Mouse (Mus musculus) embryonic facial prominence, embryonic 12.5 days (tissue): ENCODE data around the gene Cmklr1. TPM values are rescaled to one million over a fixed set of nuclear protein-coding genes. Genes with fewer than 3 reads are reported as not detected.
"Not testable (repeated sequence)": the region's sequence is repeated elsewhere in the genome, so short reads cannot be mapped to it uniquely, and the experiment has no call there.

Experiments
- ATAC-seq: fragments of 200-750 bp; cut with Nextera tagmentation; 2 replicates; pipeline ENCODE4 v1.8.0; 2017; ENCODE audit not compliant: insufficient number of reproducible peaks, insufficient read depth, low FRiP score, low TSS enrichment
- H3K27ac ChIP-seq: fragments of 300-500 bp; sonication (generic); 2 replicates; pipeline ENCODE4 v1.5.1; 2016; ENCODE audit warnings: mild to moderate bottlenecking
- H3K27me3 ChIP-seq: fragments of 300-500 bp; sonication (generic); 2 replicates; pipeline ENCODE4 v1.6.1; 2016; ENCODE audit warnings: mild to moderate bottlenecking, moderate library complexity
- H3K36me3 ChIP-seq: fragments of 300-500 bp; sonication (generic); 2 replicates; pipeline ENCODE4 v1.6.1; 2016; ENCODE audit warnings: mild to moderate bottlenecking
- H3K4me1 ChIP-seq: fragments of 300-500 bp; sonication (generic); 2 replicates; pipeline ENCODE4 v1.6.1; 2016
- H3K4me2 ChIP-seq: fragments of 300-500 bp; sonication (generic); replicated peaks from 2 replicates; pipeline ENCODE4 v1.6.1; 2016; ENCODE audit warnings: mild to moderate bottlenecking, moderate library complexity
- H3K4me3 ChIP-seq: fragments of 300-500 bp; sonication (generic); 2 replicates; pipeline ENCODE4 v1.5.1; 2016; ENCODE audit warnings: mild to moderate bottlenecking
- H3K9ac ChIP-seq: fragments of 300-500 bp; sonication (generic); 2 replicates; pipeline ENCODE4 v1.6.1; 2016; ENCODE audit warnings: mild to moderate bottlenecking, moderate library complexity
- H3K9me3 ChIP-seq: fragments of 300-500 bp; sonication (generic); 2 replicates; pipeline ENCODE4 v1.6.1; 2016; ENCODE audit warnings: mild to moderate bottlenecking, moderate library complexity
- WGBS: fragments of 180-500 bp; shearing (Covaris S2); methylation state at CpG from one replicate; pipeline ENCODE4 v1.1.7; 2016; 5-methylcytosine and 5-hydroxymethylcytosine counted together
- polyA plus RNA-seq: library from polyadenylated mRNA; unstranded; fragments of >200 nt; fragmentation: Nextera tagmentation; extraction: Ambion mirVana; gene quantifications from 2 replicates; pipeline ENCODE4 v1.2.1, GENCODE M21; 2016

The Cmklr1 gene
- polyA plus RNA-seq, 1 experiment from 2014 or later, result 2.1 TPM

DNA sequence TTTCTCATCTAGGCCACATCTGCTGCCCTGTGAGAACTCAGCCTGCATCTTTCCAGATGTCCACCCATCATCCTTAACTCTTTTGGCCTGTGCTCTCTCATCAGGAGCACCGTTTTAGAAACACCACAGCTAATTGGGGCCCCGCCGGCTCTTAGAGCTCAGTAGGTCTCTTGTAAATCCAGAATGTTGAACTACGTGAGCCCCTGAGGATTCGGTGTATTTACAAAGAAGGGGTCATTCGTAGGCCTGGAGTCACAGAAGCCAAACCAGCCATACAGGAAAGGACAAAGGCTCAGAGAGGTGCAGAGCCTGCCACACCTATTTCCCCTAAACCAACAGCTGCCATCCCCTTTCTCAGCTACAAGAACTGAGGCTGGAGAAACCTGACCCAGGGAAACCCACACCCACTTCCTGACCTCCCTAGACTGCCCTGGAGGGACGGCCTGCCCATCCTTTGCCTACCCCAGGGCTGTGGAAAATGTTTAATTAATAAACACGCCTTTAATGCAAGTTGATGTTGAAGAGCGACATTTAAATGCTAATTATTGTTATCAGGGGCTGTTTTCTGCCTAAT is 53.4 kb downstream of the Cmklr1 start:
- no peak overlapping the region for H3K4me2 ChIP-seq
- peaks cover 17% of the 10 kb centered on the region for H3K4me1 ChIP-seq
- no peak overlapping the region for H3K4me3 ChIP-seq
- 64% methylated on average over 9 of the region's 9 CpGs for WGBS
- H3K27ac ChIP-seq, result no peak overlapping the region
- no peak overlapping the region for H3K9ac ChIP-seq
- ATAC-seq, result no peak
- no peaks in the 10 kb centered on the region for H3K27me3 ChIP-seq
- no peaks in the 10 kb centered on the region for H3K36me3 ChIP-seq
- H3K9me3 ChIP-seq, result no peaks in the 10 kb centered on the region

- H3K36me3 ChIP-seq, result no peaks in the 10 kb centered on the region
- H3K4me1 ChIP-seq, result peaks cover 17% of the 10 kb centered on the region
- no peak overlapping the region for H3K9ac ChIP-seq
- 76% methylated on average over 9 of the region's 9 CpGs for WGBS
- no peaks in the 10 kb centered on the region for H3K9me3 ChIP-seq
- no peak overlapping the region for H3K27ac ChIP-seq
- H3K27me3 ChIP-seq, result no peaks in the 10 kb centered on the region
- no peak overlapping the region for H3K4me2 ChIP-seq
- ATAC-seq, result no peak
- H3K4me3 ChIP-seq, result no peak overlapping the region
Measured at GRCm38 (mm10) chr5:113596252-113596651, 54.0 kb downstream of the Cmklr1 start.

GRCm38 (mm10) chr5:113593911-113594705 is 56.1 kb downstream of the Cmklr1 start:
- Histone ChIP-seq H3K4me1 (peaks cover 19% of the 10 kb centered on the region), H3K9ac (no peak overlapping the region), H3K27me3 (no peaks in the 10 kb centered on the region), H3K4me3 (no peak overlapping the region), H3K4me2 (no peak overlapping the region), H3K9me3 (no peaks in the 10 kb centered on the region), H3K36me3 (no peaks in the 10 kb centered on the region), H3K27ac (no peak overlapping the region)
- ATAC-seq, result no peak
- WGBS, result 85% methylated on average over 6 of the region's 6 CpGs

- Histone ChIP-seq H3K4me3 (no peak overlapping the region), H3K27me3 (no peaks in the 10 kb centered on the region), H3K9ac (no peak overlapping the region), H3K4me1 (peaks cover 29% of the 10 kb centered on the region), H3K9me3 (no peaks in the 10 kb centered on the region), H3K27ac (peak overlapping the region; percentile 37), H3K4me2 (no peak overlapping the region), H3K36me3 (no peaks in the 10 kb centered on the region)
- WGBS, result 11% methylated on average over 6 of the region's 6 CpGs
- peak; percentile 22; the same call in 1 of the 2 replicates for ATAC-seq
Measured at GRCm38 (mm10) chr5:113591751-113592230, 58.4 kb downstream of the Cmklr1 start.

DNA sequence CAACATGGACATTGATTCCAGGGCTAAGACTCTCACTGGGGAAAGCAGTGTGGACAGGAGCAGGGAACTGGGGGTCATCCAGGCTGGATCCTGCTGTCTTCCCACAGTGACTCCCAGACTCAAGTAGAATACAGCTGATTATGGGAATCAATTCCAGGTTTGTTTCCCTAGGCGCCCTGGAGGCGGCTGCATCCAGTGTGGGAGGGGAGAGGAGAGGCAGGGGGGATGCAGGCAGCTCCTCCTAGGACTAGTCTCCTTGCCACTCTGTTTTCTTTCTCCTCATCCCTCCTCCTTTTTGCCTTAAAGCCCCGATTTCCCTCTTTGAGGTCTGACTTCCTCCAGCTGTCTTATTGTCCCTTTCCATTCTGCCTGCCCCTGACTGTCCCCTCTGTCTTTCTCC is 59.1 kb downstream of the Cmklr1 start:
- 6% methylated on average over 3 of the region's 3 CpGs for WGBS
- ATAC-seq, result no peak

DNA sequence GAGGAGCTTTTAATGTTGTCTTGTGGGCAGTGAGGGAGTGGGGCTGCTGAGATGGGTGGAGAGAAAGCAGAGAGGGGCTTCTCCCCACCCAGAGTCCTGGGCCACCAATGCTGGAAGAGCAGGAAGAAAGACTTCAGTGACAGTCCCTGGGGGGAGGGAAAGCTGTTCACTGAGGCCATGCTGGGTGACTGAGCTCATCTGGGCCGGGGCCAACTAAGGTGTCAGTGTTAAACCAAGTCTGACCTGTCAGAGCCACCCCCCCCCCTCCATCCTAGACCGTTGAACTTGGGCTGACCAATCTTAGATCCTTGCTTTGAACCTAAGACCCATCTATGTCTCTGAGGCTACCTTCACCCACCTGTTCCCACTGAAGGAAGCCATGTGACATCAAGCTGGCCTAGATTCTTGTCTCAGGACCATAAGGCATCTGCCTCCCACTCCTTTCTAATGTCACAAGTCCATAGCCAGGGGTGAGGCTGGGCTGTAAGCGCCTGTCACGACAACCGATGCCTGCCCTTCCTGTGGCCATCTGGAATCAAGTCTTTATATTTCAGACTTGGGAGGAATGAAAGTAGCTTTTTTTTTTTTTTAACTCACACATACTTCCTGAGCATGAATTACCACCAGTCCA is 60.1 kb downstream of the Cmklr1 start:
- Histone ChIP-seq H3K27ac (no peak overlapping the region), H3K36me3 (no peaks in the 10 kb centered on the region), H3K9me3 (no peaks in the 10 kb centered on the region), H3K4me1 (peaks cover 29% of the 10 kb centered on the region), H3K4me2 (no peak overlapping the region), H3K27me3 (no peaks in the 10 kb centered on the region), H3K9ac (no peak overlapping the region), H3K4me3 (no peak overlapping the region)
- no peak for ATAC-seq
- WGBS, result 60% methylated on average over 5 of the region's 5 CpGs

More for the DNA sequence above, 59.1 kb downstream of the Cmklr1 start:
- Histone ChIP-seq H3K9ac (no peak overlapping the region), H3K4me3 (no peak overlapping the region), H3K27me3 (no peaks in the 10 kb centered on the region), H3K9me3 (no peaks in the 10 kb centered on the region), H3K36me3 (no peaks in the 10 kb centered on the region), H3K27ac (peak overlapping the region; percentile 37), H3K4me2 (no peak overlapping the region), H3K4me1 (peaks cover 29% of the 10 kb centered on the region)

- H3K27ac ChIP-seq, H3K9ac ChIP-seq, H3K27me3 ChIP-seq, H3K4me2 ChIP-seq, H3K36me3 ChIP-seq, ATAC-seq, H3K4me3 ChIP-seq, H3K9me3 ChIP-seq: not testable (repeated sequence)
- H3K4me1 ChIP-seq, result peaks cover 23% of the 10 kb centered on the region
- WGBS, result 48% methylated on average over 5 of the region's 5 CpGs
Measured at GRCm38 (mm10) chr5:113586458-113586849, 63.8 kb downstream of the Cmklr1 start.

- not testable (repeated sequence) for H3K36me3 ChIP-seq, H3K4me3 ChIP-seq, ATAC-seq, H3K27me3 ChIP-seq, H3K9me3 ChIP-seq, H3K4me2 ChIP-seq, H3K9ac ChIP-seq, H3K27ac ChIP-seq
- H3K4me1 ChIP-seq, result peaks cover 17% of the 10 kb centered on the region
- WGBS, result 66% methylated on average over 17 of the region's 17 CpGs
Measured at GRCm38 (mm10) chr5:113585619-113586457, 64.4 kb downstream of the Cmklr1 start.

DNA sequence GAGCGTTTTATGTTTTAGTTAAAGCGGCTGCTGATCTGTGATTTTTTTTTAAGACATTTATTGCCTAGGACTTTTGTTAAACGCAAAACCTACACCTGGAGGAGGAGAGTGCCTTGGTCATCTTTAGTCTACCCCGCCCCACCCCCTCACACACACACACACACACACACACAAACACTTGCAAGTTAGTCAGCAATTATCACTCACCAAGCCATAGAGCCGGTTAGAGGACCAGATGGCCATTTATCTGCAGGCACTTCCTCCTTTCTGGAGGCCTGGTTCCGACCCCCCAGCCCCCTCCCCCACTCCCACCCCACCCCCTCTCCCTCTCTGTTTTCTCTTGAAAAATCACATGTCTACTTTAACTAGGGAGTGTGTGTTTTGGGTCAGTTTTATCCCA is 65.8 kb downstream of the Cmklr1 start:
- no peak for ATAC-seq
- Histone ChIP-seq H3K36me3 (no peaks in the 10 kb centered on the region), H3K9me3 (no peaks in the 10 kb centered on the region), H3K27me3 (no peaks in the 10 kb centered on the region), H3K4me3 (no peak overlapping the region), H3K27ac (no peak overlapping the region), H3K4me2 (no peak overlapping the region), H3K9ac (no peak overlapping the region), H3K4me1 (peaks cover 17% of the 10 kb centered on the region)
- 39% methylated on average over 6 of the region's 6 CpGs for WGBS

- Histone ChIP-seq H3K9ac (no peak overlapping the region), H3K4me1 (peaks cover 12% of the 10 kb centered on the region), H3K4me3 (no peak overlapping the region), H3K9me3 (no peaks in the 10 kb centered on the region), H3K27ac (no peak overlapping the region), H3K27me3 (0 out of 2 replicates have a peak, but pooled peaks cover 3% of the 10 kb centered on the region), H3K36me3 (no peaks in the 10 kb centered on the region), H3K4me2 (no peak overlapping the region)
- no peak for ATAC-seq
- WGBS, result 55% methylated on average over 5 of the region's 5 CpGs
Measured at GRCm38 (mm10) chr5:113583424-113584162, 66.6 kb downstream of the Cmklr1 start.

DNA sequence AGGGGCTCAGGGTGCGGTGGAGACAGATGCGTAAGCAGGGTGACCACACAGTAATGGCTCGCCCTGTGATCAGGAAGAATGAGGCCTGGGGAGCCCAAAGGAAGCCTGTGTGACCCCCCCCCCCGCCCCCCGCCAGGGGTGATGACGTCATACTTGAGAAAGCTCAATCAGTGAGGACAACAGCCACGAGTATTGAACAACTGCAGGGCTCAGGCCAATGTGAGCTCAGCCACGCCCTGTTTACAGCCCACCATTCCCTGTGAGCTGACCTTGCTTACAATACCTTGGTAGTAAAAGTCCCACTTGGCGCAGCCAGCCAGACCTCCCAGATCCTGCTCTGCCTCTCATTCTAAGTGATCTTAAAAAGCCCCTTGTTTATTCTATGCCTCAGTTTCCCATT is 69.4 kb downstream of the Cmklr1 start:
- H3K27me3 ChIP-seq, result 0 out of 2 replicates have a peak, but pooled peaks cover 3% of the 10 kb centered on the region

More for the DNA sequence above, 69.4 kb downstream of the Cmklr1 start:
- 0 out of 2 replicates have a peak, but pooled peaks cover 6% of the 10 kb centered on the region for H3K4me1 ChIP-seq
- H3K4me3 ChIP-seq, result no peak overlapping the region
- no peak overlapping the region for H3K9ac ChIP-seq
- no peaks in the 10 kb centered on the region for H3K9me3 ChIP-seq
- ATAC-seq, result no peak
- H3K4me2 ChIP-seq, result no peak overlapping the region
- H3K27ac ChIP-seq, result no peak overlapping the region
- no peaks in the 10 kb centered on the region for H3K36me3 ChIP-seq
- 64% methylated on average over 9 of the region's 9 CpGs for WGBS
